Mouse (Mus musculus): ENCODE measurements at regions not wholly inside any gene's neighbourhood (a gene's known extent, or its start where the extent isn't known, plus 50 kb on each side); places are given as distances from the start of the nearest gene placed in this dataset.
"Not testable (repeated sequence)": the region's sequence is repeated elsewhere in the genome, so short reads cannot be mapped to it uniquely, and the experiment has no call there.

DNA sequence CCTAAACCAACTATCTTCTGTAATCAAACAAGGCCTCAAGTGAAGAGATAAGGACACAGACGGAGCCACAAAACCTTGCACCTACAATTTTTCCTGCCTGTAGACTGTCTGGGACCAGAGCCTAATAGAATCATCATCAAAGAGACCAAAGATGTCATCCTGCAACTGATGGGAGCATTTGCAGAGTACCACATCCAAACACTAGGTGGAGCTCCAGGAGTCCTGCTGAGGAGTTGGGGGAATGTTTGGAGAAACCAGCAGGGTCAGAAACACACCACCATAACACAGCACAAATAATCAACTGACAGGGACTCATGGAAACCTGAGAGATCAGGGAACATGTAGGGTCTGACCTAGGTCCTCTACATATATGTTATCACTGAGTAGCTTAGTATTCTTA lies 160.9 kb downstream of the Gm6760 start:
- no peak overlapping the region for H3K4me2 ChIP-seq (ENCODE audit: low read depth, low read length, severe bottlenecking)
- H3K4me3 ChIP-seq (ENCODE audit: low read depth, low read length) = no peak overlapping the region
- no peaks in the 10 kb centered on the region for H3K36me3 ChIP-seq (ENCODE audit: control insufficient read depth, insufficient read depth, low read length)
- no peak overlapping the region for H3K27ac ChIP-seq (ENCODE audit: low read depth, low read length)
- peak; percentile 53 for DNase-seq (ENCODE audit: low spot score)
- no peaks in the 10 kb centered on the region for H3K9me3 ChIP-seq (ENCODE audit: control insufficient read depth, low read length)
- WGBS = 46% methylated on average over 1 of the region's 1 CpGs
- no peaks in the 10 kb centered on the region for H3K27me3 ChIP-seq (ENCODE audit: control insufficient read depth, insufficient read depth, low read length)
- H3K4me1 ChIP-seq (replicated peaks; ENCODE audit: control insufficient read depth, insufficient read depth, low read length) = no peaks in the 10 kb centered on the region
- H3K9ac ChIP-seq (ENCODE audit: low read length) = no peak overlapping the region
- no peak for ATAC-seq (replicated peaks; ENCODE audit: low FRiP score)

DNA sequence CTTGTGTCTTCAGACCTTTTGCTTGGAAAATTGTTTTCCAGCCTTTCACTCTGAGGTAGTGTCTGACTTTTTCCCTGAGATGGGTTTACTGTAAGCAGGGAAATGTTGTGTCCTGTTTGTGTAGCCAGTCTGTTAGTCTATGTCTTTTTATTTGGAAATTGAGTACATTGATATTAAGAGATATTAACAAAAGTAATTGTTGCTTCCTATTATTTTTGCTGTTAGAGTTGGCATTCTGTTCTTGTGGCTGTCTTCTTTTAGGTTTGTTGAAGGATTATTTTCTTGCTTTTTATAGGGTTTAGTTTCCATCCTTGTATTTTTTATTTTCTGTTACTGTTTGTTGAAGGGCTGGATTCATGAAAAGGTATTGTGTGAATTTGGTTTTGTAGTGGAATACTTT lies 179.6 kb downstream of the Gm6760 start:
- DNase-seq (ENCODE audit: low spot score); H3K4me1 ChIP-seq (replicated peaks; ENCODE audit: control insufficient read depth, insufficient read depth, low read length): not testable (repeated sequence)

More for the DNA sequence above, 179.6 kb downstream of the Gm6760 start:
- not testable (repeated sequence) for H3K4me3 ChIP-seq (ENCODE audit: low read depth, low read length); H3K27ac ChIP-seq (ENCODE audit: low read depth, low read length); H3K36me3 ChIP-seq (ENCODE audit: control insufficient read depth, insufficient read depth, low read length); H3K27me3 ChIP-seq (ENCODE audit: control insufficient read depth, insufficient read depth, low read length); ATAC-seq (replicated peaks; ENCODE audit: low FRiP score); H3K4me2 ChIP-seq (ENCODE audit: low read depth, low read length, severe bottlenecking); H3K9ac ChIP-seq (ENCODE audit: low read length); H3K9me3 ChIP-seq (ENCODE audit: control insufficient read depth, low read length)

Data from forebrain, embryonic 11.5 days (tissue).